Mouse (Mus musculus): ENCODE data around the gene Taok3.

GRCm38 (mm10) chr5:117130726-117131125 is 10.8 kb downstream of the Taok3 start:
- TF ChIP-seq POLR2A (IDR thresholded peaks at IDR 0.05; ENCODE audit: control insufficient read depth, low read depth, low read length) = no peak
- TF ChIP-seq CTCF (IDR thresholded peaks at IDR 0.05; ENCODE audit: control insufficient read depth, insufficient read depth, insufficient replicate concordance, low read depth, low read length) = no peak
